Mouse (Mus musculus) myocyte (in vitro differentiated cells): Measurements from ENCODE around the gene Snrnp27. TPM values are rescaled to one million over a fixed set of nuclear protein-coding genes. Genes with fewer than 3 reads are reported as not detected.

Experiments used
- H3K27me3 ChIP-seq: one replicate; pipeline ENCODE4 v1.6.1; 2011; ENCODE audit not compliant: control insufficient read depth, insufficient read depth, insufficient read length
- H3K36me3 ChIP-seq: one replicate; pipeline ENCODE4 v1.6.1; 2011; ENCODE audit not compliant: control insufficient read depth, insufficient read depth
- H3K4me2 ChIP-seq: one replicate; pipeline ENCODE4 v1.6.1; 2011; ENCODE audit warnings: low read depth, control low read depth
- H3K4me3 ChIP-seq: one replicate; pipeline ENCODE4 v1.5.1; 2011; ENCODE audit warnings: mild to moderate bottlenecking, control low read depth, moderate library complexity
- H3K79me2 ChIP-seq: one replicate; pipeline ENCODE4 v1.6.1; 2011; ENCODE audit not compliant: control insufficient read depth, insufficient read depth
- H3ac ChIP-seq: one replicate; pipeline ENCODE4 v1.6.1; 2011; ENCODE audit not compliant: control insufficient read depth, insufficient read length
- CEBPB ChIP-seq: IDR thresholded peaks from 2 replicates; pipeline ENCODE4 v1.6.1; 2011; ENCODE audit warnings: mild to moderate bottlenecking, moderate library complexity; ENCODE audit not compliant: poor library complexity, insufficient read depth, severe bottlenecking
- E2F4 ChIP-seq: IDR thresholded peaks from one replicate; pipeline ENCODE4 v1.6.1; 2011; ENCODE audit warnings: mild to moderate bottlenecking, control low read depth, moderate library complexity; ENCODE audit not compliant: insufficient read depth
- MAX ChIP-seq: IDR thresholded peaks from one replicate; pipeline ENCODE4 v1.6.1; 2011; ENCODE audit warnings: low read depth, mild to moderate bottlenecking, control low read depth
- MYOD1 ChIP-seq, 3 experiments: IDR thresholded peaks; one replicate each; pipeline ENCODE4 v1.6.1; 2011; ENCODE audit warnings: control low read depth in 2 of 3, low read depth in 2 of 3, mild to moderate bottlenecking in 2 of 3, moderate library complexity in 1 of 3; ENCODE audit not compliant: insufficient read length in 2 of 3, control insufficient read depth in 1 of 3
- MYOG ChIP-seq, 3 experiments: IDR thresholded peaks; one replicate each; pipeline ENCODE4 v1.6.1; 2011; ENCODE audit warnings: control low read depth in 2 of 3, low read depth in 2 of 3, mild to moderate bottlenecking in 2 of 3; ENCODE audit not compliant: insufficient read length in 2 of 3, control insufficient read depth in 1 of 3, insufficient read depth in 1 of 3
- POLR2A ChIP-seq: IDR thresholded peaks from one replicate; pipeline ENCODE4 v1.6.1; 2011; ENCODE audit warnings: low read depth, mild to moderate bottlenecking, control low read depth, moderate library complexity; ENCODE audit not compliant: insufficient read length
- POLR2AphosphoS2 ChIP-seq: IDR thresholded peaks from one replicate; pipeline ENCODE4 v1.6.1; 2011; ENCODE audit warnings: low read depth, control low read depth; ENCODE audit not compliant: insufficient read length
- REST ChIP-seq: IDR thresholded peaks from one replicate; pipeline ENCODE4 v1.6.1; 2011; ENCODE audit warnings: mild to moderate bottlenecking, control low read depth, moderate library complexity; ENCODE audit not compliant: insufficient read depth, insufficient read length
- SRF ChIP-seq: IDR thresholded peaks from one replicate; pipeline ENCODE4 v1.6.1; 2011; ENCODE audit warnings: low read depth; ENCODE audit not compliant: control insufficient read depth, insufficient read length
- TCF12 ChIP-seq: IDR thresholded peaks from one replicate; pipeline ENCODE4 v1.6.1; 2011; ENCODE audit warnings: mild to moderate bottlenecking, control low read depth; ENCODE audit not compliant: poor library complexity, insufficient read depth, severe bottlenecking
- TCF3 ChIP-seq: IDR thresholded peaks from one replicate; pipeline ENCODE4 v1.6.1; 2011; ENCODE audit warnings: low read depth, control low read depth; ENCODE audit not compliant: insufficient read length
- USF1 ChIP-seq: IDR thresholded peaks from one replicate; pipeline ENCODE4 v1.6.1; 2011; ENCODE audit warnings: low read depth, mild to moderate bottlenecking, control low read depth, moderate library complexity
- polyA plus RNA-seq: library from polyadenylated mRNA; unstranded; fragments of >200 nt; fragmentation: generic; extraction: Trizol; gene quantifications from one replicate; pipeline ENCODE4 v1.2.1, GENCODE M21; 2012; ENCODE audit warnings: missing spikeins

The Snrnp27 gene
- polyA plus RNA-seq, 1 experiment = 53.8 TPM

- no peak overlapping the region for H3K4me2 ChIP-seq
- H3K27me3 ChIP-seq = no peaks in the 10 kb centered on the region
- TF ChIP-seq MYOG (IDR thresholded peaks at IDR 0.05; ENCODE audit: control insufficient read depth in 1 of 3, insufficient read depth in 1 of 3, insufficient read length in 2 of 3, low read depth in 2 of 3) (no peak), MYOD1 (IDR thresholded peaks at IDR 0.05; ENCODE audit: control insufficient read depth in 1 of 3, insufficient read length in 2 of 3, low read depth in 2 of 3) (no peak), TCF3 (no peak), USF1 (no peak), POLR2AphosphoS2 (no peak), MAX (no peak), E2F4 (no peak), REST (no peak)
- H3K4me3 ChIP-seq = no peak overlapping the region
- H3K36me3 ChIP-seq = peaks cover 5% of the 10 kb centered on the region
- no peak overlapping the region for H3ac ChIP-seq
- peaks cover 9% of the 10 kb centered on the region for H3K79me2 ChIP-seq
Observed at GRCm38 (mm10) chr6:86721977-86722376, 37.7 kb upstream of the Snrnp27 start.

DNA sequence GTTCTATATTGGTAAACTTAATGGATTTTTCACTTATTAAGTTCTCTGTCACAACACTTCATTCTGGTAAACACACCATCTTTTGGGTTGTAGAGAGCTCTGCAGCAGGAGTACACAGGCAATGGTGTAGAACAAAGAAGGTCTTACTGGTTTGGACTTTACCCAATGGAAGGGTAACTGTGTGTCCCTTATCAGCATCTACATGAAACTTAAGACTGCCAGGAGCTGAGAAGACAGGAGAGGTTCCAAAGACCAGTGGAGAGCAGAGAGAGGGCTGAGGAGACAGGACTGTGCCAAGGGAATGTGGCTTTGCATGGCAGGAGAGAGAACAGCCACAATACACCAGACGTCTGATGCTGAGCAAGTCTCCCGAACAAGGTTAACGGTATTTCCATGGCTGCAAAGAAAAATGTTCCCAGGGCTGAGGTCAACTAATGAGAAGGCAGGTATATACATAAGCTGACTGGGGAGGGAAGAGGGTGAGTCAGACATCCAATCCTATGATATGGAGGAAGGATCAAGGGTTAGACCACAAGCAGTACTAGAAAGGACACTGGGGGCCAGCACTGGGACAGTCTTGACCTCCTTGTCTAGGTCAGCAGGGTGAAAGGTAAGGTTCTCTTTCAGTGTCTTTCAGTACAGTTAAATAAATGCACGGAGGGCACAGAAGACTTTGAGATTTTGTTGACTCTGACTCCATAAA, 23.9 kb upstream of the Snrnp27 start:
- no peak for TF ChIP-seq SRF
- no peak for TF ChIP-seq MYOD1 (IDR thresholded peaks at IDR 0.05; ENCODE audit: control insufficient read depth in 1 of 3, insufficient read length in 2 of 3, low read depth in 2 of 3)
- TF ChIP-seq POLR2AphosphoS2 = no peak
- no peak overlapping the region for H3K4me3 ChIP-seq
- H3K36me3 ChIP-seq = peaks cover 10% of the 10 kb centered on the region
- H3ac ChIP-seq = no peak overlapping the region
- H3K27me3 ChIP-seq = no peaks in the 10 kb centered on the region
- no peak overlapping the region for H3K4me2 ChIP-seq
- no peaks in the 10 kb centered on the region for H3K79me2 ChIP-seq

DNA sequence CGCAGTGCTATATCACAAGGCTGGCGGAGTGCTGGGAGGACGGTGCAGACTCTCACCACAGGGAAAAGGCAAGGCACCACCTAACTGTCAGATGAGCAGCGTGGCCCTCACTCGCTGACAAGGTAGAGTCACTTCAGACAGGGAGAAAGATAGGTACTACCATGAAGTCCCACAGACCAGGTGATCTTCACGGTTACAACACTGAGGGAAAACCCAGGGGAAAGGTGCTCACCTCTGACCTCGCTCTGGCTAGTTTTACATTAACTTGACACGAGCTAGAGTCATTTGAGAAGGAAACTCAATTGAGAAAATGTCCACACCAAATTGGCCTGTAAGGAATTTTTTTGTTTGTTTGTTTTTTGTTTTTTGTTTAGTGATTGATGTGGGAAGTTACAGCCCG, 18.3 kb upstream of the Snrnp27 start:
- Histone ChIP-seq H3ac (no peak overlapping the region), H3K4me3 (no peak overlapping the region), H3K79me2 (no peaks in the 10 kb centered on the region), H3K27me3 (no peaks in the 10 kb centered on the region), H3K36me3 (peaks cover 13% of the 10 kb centered on the region), H3K4me2 (no peak overlapping the region)
- no peak for TF ChIP-seq POLR2AphosphoS2
- no peak for TF ChIP-seq SRF
- TF ChIP-seq POLR2A = no peak
- no peak for TF ChIP-seq MAX

GRCm38 (mm10) chr6:86697903-86698302, 13.6 kb upstream of the Snrnp27 start:
- TF ChIP-seq E2F4 (no peak), POLR2A (no peak), TCF3 (no peak), POLR2AphosphoS2 (no peak), MYOG (IDR thresholded peaks at IDR 0.05; ENCODE audit: control insufficient read depth in 1 of 3, insufficient read depth in 1 of 3, insufficient read length in 2 of 3, low read depth in 2 of 3) (no peak), TCF12 (no peak), CEBPB (no peak), MYOD1 (IDR thresholded peaks at IDR 0.05; ENCODE audit: control insufficient read depth in 1 of 3, insufficient read length in 2 of 3, low read depth in 2 of 3) (no peak), USF1 (no peak), REST (no peak), SRF (no peak), MAX (no peak)
- Histone ChIP-seq H3K4me2 (no peak overlapping the region), H3K27me3 (no peaks in the 10 kb centered on the region), H3K4me3 (no peak overlapping the region), H3K79me2 (no peaks in the 10 kb centered on the region), H3ac (no peak overlapping the region), H3K36me3 (peaks cover 9% of the 10 kb centered on the region)

- H3K4me2 ChIP-seq = no peak overlapping the region
- peaks cover 22% of the 10 kb centered on the region for H3K36me3 ChIP-seq
- H3K27me3 ChIP-seq = no peaks in the 10 kb centered on the region
- no peak overlapping the region for H3K4me3 ChIP-seq
- no peaks in the 10 kb centered on the region for H3K79me2 ChIP-seq
- H3ac ChIP-seq = no peak overlapping the region
- TF ChIP-seq POLR2AphosphoS2 (no peak), CEBPB (no peak), REST (no peak)
Observed at GRCm38 (mm10) chr6:86696213-86696612, 11.9 kb upstream of the Snrnp27 start.
